Mouse (Mus musculus) kidney, embryonic 14.5 days (tissue): ENCODE measurements around the gene Ltc4s. TPM values are rescaled to one million over a fixed set of nuclear protein-coding genes. Genes with fewer than 3 reads are reported as not detected.

Experiments
- ATAC-seq: fragments of 200-750 bp; cut with Nextera tagmentation; 2 replicates; pipeline ENCODE4 v1.8.0; 2017; ENCODE audit warnings: moderate number of reproducible peaks, mild to moderate bottlenecking, moderate TSS enrichment, moderate library complexity; ENCODE audit not compliant: low FRiP score, low TSS enrichment
- H3K27ac ChIP-seq: fragments of 300-500 bp; sonication (generic); 2 replicates; pipeline ENCODE4 v1.5.1; 2014; ENCODE audit warnings: low read depth, mild to moderate bottlenecking, low read length, moderate library complexity, mixed read lengths
- H3K27me3 ChIP-seq: fragments of 300-500 bp; sonication (generic); 2 replicates; pipeline ENCODE4 v1.6.1; 2014; ENCODE audit warnings: mild to moderate bottlenecking, low read length; ENCODE audit not compliant: control insufficient read depth, insufficient read depth
- H3K36me3 ChIP-seq: fragments of 300-500 bp; sonication (generic); 2 replicates; pipeline ENCODE4 v1.6.1; 2014; ENCODE audit warnings: low read length, mixed read lengths; ENCODE audit not compliant: control insufficient read depth, insufficient read depth
- H3K4me1 ChIP-seq: fragments of 300-500 bp; sonication (generic); 2 replicates; pipeline ENCODE4 v1.6.1; 2014; ENCODE audit warnings: low read length, mixed read lengths; ENCODE audit not compliant: control insufficient read depth, insufficient read depth
- H3K4me2 ChIP-seq: fragments of 300-500 bp; sonication (generic); replicated peaks from 2 replicates; pipeline ENCODE4 v1.6.1; 2014; ENCODE audit warnings: low read depth, mild to moderate bottlenecking, low read length
- H3K4me3 ChIP-seq: fragments of 300-500 bp; sonication (generic); 2 replicates; pipeline ENCODE4 v1.5.1; 2014; ENCODE audit warnings: mild to moderate bottlenecking, low read length
- H3K9ac ChIP-seq: fragments of 300-500 bp; sonication (generic); 2 replicates; pipeline ENCODE4 v1.6.1; 2014; ENCODE audit warnings: low read depth, mild to moderate bottlenecking, low read length, moderate library complexity
- H3K9me3 ChIP-seq: fragments of 300-500 bp; sonication (generic); 2 replicates; pipeline ENCODE4 v1.6.1; 2016; ENCODE audit warnings: low read length; ENCODE audit not compliant: control insufficient read depth
- WGBS: fragments of 180-500 bp; shearing (Covaris S2); extraction: QIAGEN DNeasy Blood & Tissue Kit; methylation state at CpG from one replicate; pipeline ENCODE4 v1.1.7; 2014; 5-methylcytosine and 5-hydroxymethylcytosine counted together
- polyA plus RNA-seq: library from polyadenylated mRNA; unstranded; fragments of >200 nt; fragmentation: Nextera tagmentation; extraction: Ambion mirVana; gene quantifications from 2 replicates; pipeline ENCODE4 v1.2.1, GENCODE M21; 2014

The Ltc4s gene
- polyA plus RNA-seq = 1.6 and 1.9 TPM in 2 replicates

- no peak within 1 kb of the TSS for H3K9ac ChIP-seq
- H3K27me3 ChIP-seq = peaks cover 15% of the 10 kb centered on the region; the same call in 1 of the 2 replicates
- no peaks in the 10 kb centered on the region for H3K9me3 ChIP-seq
- no peak for ATAC-seq
- WGBS = 42% methylated on average over 10 of the region's 10 CpGs
- peak within 1 kb of the TSS; percentile 56 for H3K4me3 ChIP-seq
- peak within 1 kb of the TSS; percentile 98 for H3K4me2 ChIP-seq
- H3K36me3 ChIP-seq = peaks cover 18% of the 10 kb centered on the region
- no peak within 1 kb of the TSS for H3K27ac ChIP-seq
- 0 out of 2 replicates have a peak, but pooled peaks cover 7% of the 10 kb centered on the region for H3K4me1 ChIP-seq
These were observed at the start of gene Ltc4s for GRCm38 (mm10) chr11:50238324-50238723. Gene Ltc4s (minus strand): TSS chr11:50238616.

GRCm38 (mm10) chr11:50286428-50286827 lies 48.0 kb upstream of the Ltc4s start:
- H3K27me3 ChIP-seq = no peaks in the 10 kb centered on the region
- no peak for ATAC-seq
- no peak overlapping the region for H3K9ac ChIP-seq
- no peak overlapping the region for H3K4me3 ChIP-seq
- H3K4me2 ChIP-seq = no peak overlapping the region
- H3K4me1 ChIP-seq = peaks cover 7% of the 10 kb centered on the region
- H3K9me3 ChIP-seq = no peaks in the 10 kb centered on the region
- peaks cover 16% of the 10 kb centered on the region; the same call in 1 of the 2 replicates for H3K36me3 ChIP-seq
- H3K27ac ChIP-seq = no peak overlapping the region
- 87% methylated on average over 1 of the region's 1 CpGs for WGBS

GRCm38 (mm10) chr11:50285696-50286095 lies 47.3 kb upstream of the Ltc4s start:
- Histone ChIP-seq H3K4me2 (no peak overlapping the region), H3K27me3 (no peaks in the 10 kb centered on the region), H3K9ac (no peak overlapping the region), H3K4me3 (no peak overlapping the region), H3K9me3 (no peaks in the 10 kb centered on the region), H3K4me1 (peaks cover 7% of the 10 kb centered on the region), H3K27ac (no peak overlapping the region), H3K36me3 (peaks cover 23% of the 10 kb centered on the region; the same call in 1 of the 2 replicates)
- ATAC-seq = no peak
- 92% methylated on average over 7 of the region's 7 CpGs for WGBS

- Histone ChIP-seq H3K4me1 (peaks cover 5% of the 10 kb centered on the region), H3K9ac (no peak overlapping the region), H3K27ac (no peak overlapping the region), H3K4me3 (no peak overlapping the region), H3K36me3 (peaks cover 25% of the 10 kb centered on the region; the same call in 1 of the 2 replicates), H3K9me3 (no peaks in the 10 kb centered on the region), H3K27me3 (no peaks in the 10 kb centered on the region), H3K4me2 (no peak overlapping the region)
- WGBS = 95% methylated on average over 5 of the region's 5 CpGs
- no peak for ATAC-seq
These were observed 46.8 kb upstream of the Ltc4s start for GRCm38 (mm10) chr11:50285263-50285662.

- H3K9ac ChIP-seq = no peak overlapping the region
- WGBS = 78% methylated on average over 1 of the region's 1 CpGs
- no peak overlapping the region for H3K4me3 ChIP-seq
- H3K4me1 ChIP-seq = 0 out of 2 replicates have a peak, but pooled peaks cover 2% of the 10 kb centered on the region
- no peak overlapping the region for H3K27ac ChIP-seq
- H3K9me3 ChIP-seq = no peaks in the 10 kb centered on the region
- peaks cover 21% of the 10 kb centered on the region; the same call in 1 of the 2 replicates for H3K36me3 ChIP-seq
- H3K27me3 ChIP-seq = no peaks in the 10 kb centered on the region
- ATAC-seq = no peak
- no peak overlapping the region for H3K4me2 ChIP-seq
These were observed 41.6 kb upstream of the Ltc4s start for GRCm38 (mm10) chr11:50280053-50280452.

GRCm38 (mm10) chr11:50279005-50279404 lies 40.6 kb upstream of the Ltc4s start:
- H3K4me3 ChIP-seq = no peak overlapping the region
- H3K27ac ChIP-seq = no peak overlapping the region
- no peak overlapping the region for H3K4me2 ChIP-seq
- H3K36me3 ChIP-seq = peaks cover 21% of the 10 kb centered on the region; the same call in 1 of the 2 replicates
- 91% methylated on average over 4 of the region's 4 CpGs for WGBS
- no peaks in the 10 kb centered on the region for H3K9me3 ChIP-seq
- H3K9ac ChIP-seq = no peak overlapping the region
- no peaks in the 10 kb centered on the region for H3K27me3 ChIP-seq
- 0 out of 2 replicates have a peak, but pooled peaks cover 2% of the 10 kb centered on the region for H3K4me1 ChIP-seq
- ATAC-seq = no peak

- Histone ChIP-seq H3K4me1 (0 out of 2 replicates have a peak, but pooled peaks cover 2% of the 10 kb centered on the region), H3K27me3 (no peaks in the 10 kb centered on the region), H3K36me3 (peaks cover 23% of the 10 kb centered on the region; the same call in 1 of the 2 replicates), H3K9me3 (no peaks in the 10 kb centered on the region), H3K4me3 (no peak overlapping the region), H3K27ac (no peak overlapping the region), H3K9ac (no peak overlapping the region), H3K4me2 (no peak overlapping the region)
- ATAC-seq = no peak
- WGBS = 91% methylated on average over 6 of the region's 6 CpGs
These were observed 39.3 kb upstream of the Ltc4s start for GRCm38 (mm10) chr11:50277706-50278105.

- H3K9ac ChIP-seq = no peak overlapping the region
- no peaks in the 10 kb centered on the region for H3K9me3 ChIP-seq
- ATAC-seq = no peak
- H3K36me3 ChIP-seq = peaks cover 24% of the 10 kb centered on the region; the same call in 1 of the 2 replicates
- no peak overlapping the region for H3K27ac ChIP-seq
- H3K4me3 ChIP-seq = no peak overlapping the region
- 0 out of 2 replicates have a peak, but pooled peaks cover 2% of the 10 kb centered on the region for H3K4me1 ChIP-seq
- no peak overlapping the region for H3K4me2 ChIP-seq
- no peaks in the 10 kb centered on the region for H3K27me3 ChIP-seq
These were observed 38.6 kb upstream of the Ltc4s start for GRCm38 (mm10) chr11:50277025-50277424.

GRCm38 (mm10) chr11:50275568-50276151 lies 37.2 kb upstream of the Ltc4s start:
- Histone ChIP-seq H3K36me3 (peaks cover 14% of the 10 kb centered on the region; the same call in 1 of the 2 replicates), H3K27me3 (no peaks in the 10 kb centered on the region), H3K9me3 (no peaks in the 10 kb centered on the region), H3K9ac (no peak overlapping the region), H3K4me2 (no peak overlapping the region), H3K27ac (no peak overlapping the region), H3K4me1 (0 out of 2 replicates have a peak, but pooled peaks cover 2% of the 10 kb centered on the region), H3K4me3 (no peak overlapping the region)
- WGBS = 70% methylated on average over 5 of the region's 5 CpGs
- ATAC-seq = no peak
